ENCODE assay signal across 12 mouse cellular contexts in the genomic region with DNA sequence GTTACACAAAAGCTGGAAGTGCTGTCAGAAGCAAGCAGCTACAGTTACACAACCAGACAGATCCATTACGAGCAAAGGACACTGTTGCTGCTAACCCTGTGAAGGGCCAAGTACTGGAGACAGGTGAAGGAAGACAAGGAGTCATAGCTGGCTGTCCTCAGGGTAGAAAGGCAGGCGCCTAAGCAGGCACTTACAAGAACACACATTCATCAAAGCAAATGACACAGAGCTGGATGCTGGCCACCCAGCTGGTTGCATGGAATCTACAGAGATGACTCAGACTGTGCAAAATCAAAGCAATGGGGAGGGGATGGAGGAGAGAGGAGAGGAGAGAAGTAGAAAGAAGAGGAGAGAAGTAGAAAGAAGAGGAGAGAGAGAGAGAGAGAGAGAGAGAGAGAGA.
A peak's percentile ranks its signal among the peaks of the same experiment; 100 is the strongest.
DNase-seq lines count a peak whose midpoint lies in the region; ATAC-seq lines count a peak whose summit lies in the region.
"Had no signal": no experiment of that assay in that cellular context is flagged by ENCODE, and none has a peak within 500 bp of the region (broad histone marks: within the 10 kb centered on the region; RNA-seq: fewer than 3 reads in every experiment).

No protein-coding gene starts in this region.

- 0 out of 2 replicates have a peak overlapping the region, but pooled peaks have one; percentile 5 for H3K27ac ChIP-seq in heart, embryonic 13.5 days (replicated peaks)
- no peak overlapping the region for H3K27ac ChIP-seq in forebrain, embryonic 15.5 days (replicated peaks)
- H3K27ac ChIP-seq in hindbrain, embryonic 14.5 days: no peak overlapping the region
- H3K27ac ChIP-seq: neural tube, embryonic 12.5 days had no signal

- intact Hi-C loops in left cerebral cortex, postnatal 14 days (cut with DNase I): no loop called here
- intact Hi-C loops in left cerebral cortex, postnatal 4 days (cut with DNase I): no loop called here

- no peaks in the 10 kb centered on the region for H3K9me3 ChIP-seq in heart, embryonic 13.5 days
- H3K9me3 ChIP-seq in forebrain, embryonic 15.5 days: no peaks in the 10 kb centered on the region
- no peaks in the 10 kb centered on the region for H3K9me3 ChIP-seq in hindbrain, embryonic 14.5 days (ENCODE audit: control insufficient read depth, low read length)
- H3K9me3 ChIP-seq: G1E; neural tube, embryonic 12.5 days had no signal

- WGBS in heart, embryonic 13.5 days: 41% methylated on average over 2 of the region's 2 CpGs
- WGBS in forebrain, embryonic 15.5 days: 77% methylated on average over 2 of the region's 2 CpGs
- WGBS in hindbrain, embryonic 14.5 days: 86% methylated on average over 2 of the region's 2 CpGs

- H3K4me1 ChIP-seq in heart, embryonic 13.5 days: 0 out of 2 replicates have a peak, but pooled peaks cover 5% of the 10 kb centered on the region
- H3K4me1 ChIP-seq in forebrain, embryonic 15.5 days: no peaks in the 10 kb centered on the region
- H3K4me1 ChIP-seq in hindbrain, embryonic 14.5 days (replicated peaks; ENCODE audit: control insufficient read depth, insufficient read depth, low read length): no peaks in the 10 kb centered on the region
- H3K4me1 ChIP-seq: neural tube, embryonic 12.5 days had no signal

- H3K4me2 ChIP-seq in heart, embryonic 13.5 days: no peak overlapping the region
- H3K4me2 ChIP-seq in forebrain, embryonic 15.5 days (replicated peaks): no peak overlapping the region
- no peak overlapping the region for H3K4me2 ChIP-seq in hindbrain, embryonic 14.5 days (replicated peaks)
- H3K4me2 ChIP-seq: neural tube, embryonic 12.5 days had no signal

- H3K9ac ChIP-seq in heart, embryonic 13.5 days: no peak overlapping the region
- H3K9ac ChIP-seq in forebrain, embryonic 15.5 days (replicated peaks): no peak overlapping the region
- no peak overlapping the region for H3K9ac ChIP-seq in hindbrain, embryonic 14.5 days
- H3K9ac ChIP-seq: neural tube, embryonic 12.5 days had no signal

- H3K4me3 ChIP-seq in heart, embryonic 13.5 days: no peak overlapping the region
- H3K4me3 ChIP-seq in forebrain, embryonic 15.5 days: no peak overlapping the region
- H3K4me3 ChIP-seq in hindbrain, embryonic 14.5 days (replicated peaks; ENCODE audit: low read length): no peak overlapping the region
- H3K4me3 ChIP-seq: neural tube, embryonic 12.5 days had no signal

- H3K36me3 ChIP-seq in heart, embryonic 13.5 days: no peaks in the 10 kb centered on the region
- H3K36me3 ChIP-seq in forebrain, embryonic 15.5 days: no peaks in the 10 kb centered on the region
- H3K36me3 ChIP-seq in hindbrain, embryonic 14.5 days (replicated peaks; ENCODE audit: control insufficient read depth, insufficient read depth): no peaks in the 10 kb centered on the region
- H3K36me3 ChIP-seq: G1E; neural tube, embryonic 12.5 days had no signal

- peak; percentile 15 to 54 for DNase-seq in left cerebral cortex, postnatal 14 days (ENCODE audit: low spot score in 2 of 2)
- no peak for DNase-seq in left cerebral cortex, postnatal 4 days
- peak; percentile 80 for DNase-seq in adrenal gland, postnatal 10 days
- DNase-seq in ovary, postnatal 14 days (ENCODE audit: low spot score): peak; percentile 18
- no peak for DNase-seq in spleen, postnatal 10 days (ENCODE audit: low spot score in 2 of 2)
- DNase-seq in hindbrain, embryonic 14.5 days (ENCODE audit: low spot score): no peak
- DNase-seq: cerebellum, adult 11-12 months had no signal

- no peak for ATAC-seq in heart, embryonic 13.5 days (ENCODE audit: extremely low read depth, insufficient number of reproducible peaks, low FRiP score, low TSS enrichment)
- no peak for ATAC-seq in forebrain, embryonic 15.5 days (replicated peaks)
- no peak for ATAC-seq in hindbrain, embryonic 14.5 days (ENCODE audit: low FRiP score)
- ATAC-seq: intestine, embryonic 16.5 days had no signal

- no peaks in the 10 kb centered on the region for H3K27me3 ChIP-seq in heart, embryonic 13.5 days (replicated peaks)
- no peaks in the 10 kb centered on the region for H3K27me3 ChIP-seq in forebrain, embryonic 15.5 days
- no peaks in the 10 kb centered on the region for H3K27me3 ChIP-seq in hindbrain, embryonic 14.5 days (ENCODE audit: control insufficient read depth, insufficient read depth, low read length)
- H3K27me3 ChIP-seq: neural tube, embryonic 12.5 days had no signal

Comparison
In these comparisons a context has a peak if more than half of its experiments do, and no peak if none do; other contexts are left out.
1. DNase-seq: peak in left cerebral cortex, postnatal 14 days (2 of 2), adrenal gland, postnatal 10 days (single experiment) and ovary, postnatal 14 days (single experiment); none in left cerebral cortex, postnatal 4 days (single experiment), spleen, postnatal 10 days (0 of 2) and hindbrain, embryonic 14.5 days (single experiment).